Mouse (Mus musculus): Measurements from ENCODE around the gene Uba3. TPM values are rescaled to one million over a fixed set of nuclear protein-coding genes. Genes with fewer than 3 reads are reported as not detected.

Gene Uba3
- polyA plus RNA-seq (2015; fragmentation: Illumina TruSeq; extraction: RNeasy Lipid Tissue Mini Kit (QIAGEN cat#74804); ENCODE audit: insufficient read depth, low replicate concordance) = 67.8 TPM

GRCm38 (mm10) chr6:97205439-97205885, at the start of gene Uba3:
Uba3 (minus strand) TSS chr6:97205647.

GRCm38 (mm10) chr6:97252711-97253221, 47.3 kb upstream of the Uba3 start, which contains the start of gene Lmod3:
Lmod3 (minus strand) TSS chr6:97252759.

GRCm38 (mm10) chr6:97210191-97210961, 4.9 kb upstream of the Uba3 start, which contains the start of gene Arl6ip5:
Arl6ip5 (plus strand) TSS chr6:97210689.

GRCm38 (mm10) chr6:97178491-97179366, 26.7 kb downstream of the Uba3 start, which contains the start of gene Tmf1:
Tmf1 (minus strand) TSS chr6:97179122.

GRCm38 (mm10) chr6:97148383-97149251, 56.8 kb downstream of the Uba3 start, which contains the start of gene Eogt:
Eogt (minus strand) TSS chr6:97149182.

Other genes starting within 250 kb of the Uba3 start
- gene Fam19a4, start 145.2 kb downstream of the Uba3 start, polyA plus RNA-seq (2015; fragmentation: Illumina TruSeq; extraction: RNeasy Lipid Tissue Mini Kit (QIAGEN cat#74804); ENCODE audit: insufficient read depth, low replicate concordance) = not detected
- 14.2 TPM for gene Eogt, start 56.5 kb downstream of the Uba3 start, polyA plus RNA-seq (2015; fragmentation: Illumina TruSeq; extraction: RNeasy Lipid Tissue Mini Kit (QIAGEN cat#74804); ENCODE audit: insufficient read depth, low replicate concordance)
- 46.2 TPM for gene Tmf1, start 26.5 kb downstream of the Uba3 start, polyA plus RNA-seq (2015; fragmentation: Illumina TruSeq; extraction: RNeasy Lipid Tissue Mini Kit (QIAGEN cat#74804); ENCODE audit: insufficient read depth, low replicate concordance)
- 183 TPM for gene Arl6ip5, start 5.0 kb upstream of the Uba3 start, polyA plus RNA-seq (2015; fragmentation: Illumina TruSeq; extraction: RNeasy Lipid Tissue Mini Kit (QIAGEN cat#74804); ENCODE audit: insufficient read depth, low replicate concordance)
- not detected for gene Lmod3, start 47.1 kb upstream of the Uba3 start, polyA plus RNA-seq (2015; fragmentation: Illumina TruSeq; extraction: RNeasy Lipid Tissue Mini Kit (QIAGEN cat#74804); ENCODE audit: insufficient read depth, low replicate concordance)